Mouse (Mus musculus) testis, postnatal 10 days (tissue): Measurements from ENCODE around the gene Rorc.

ENCODE experiments used
- DNase-seq: peaks from one replicate; pipeline ENCODE4 v3.0.0; 2021; ENCODE audit warnings: low spot score

The Rorc gene

GRCm38 (mm10) chr3:94377028-94377923, 4.7 kb downstream of the Rorc start:
- no peak for DNase-seq

GRCm38 (mm10) chr3:94379831-94380510, 7.4 kb downstream of the Rorc start:
- DNase-seq: no peak

GRCm38 (mm10) chr3:94382308-94382707, 9.7 kb downstream of the Rorc start:
- DNase-seq: no peak

- DNase-seq: no peak
These were observed 10.9 kb downstream of the Rorc start for GRCm38 (mm10) chr3:94383476-94383875.

- DNase-seq: no peak
These were observed 14.1 kb downstream of the Rorc start for GRCm38 (mm10) chr3:94386671-94387070.

GRCm38 (mm10) chr3:94387391-94387790, 14.8 kb downstream of the Rorc start:
- DNase-seq: no peak

GRCm38 (mm10) chr3:94388047-94388446, 15.5 kb downstream of the Rorc start:
- no peak for DNase-seq

GRCm38 (mm10) chr3:94389420-94389819, 16.8 kb downstream of the Rorc start:
- DNase-seq: no peak

GRCm38 (mm10) chr3:94391001-94391400, 18.4 kb downstream of the Rorc start:
- DNase-seq: no peak

GRCm38 (mm10) chr3:94392128-94392527, 19.5 kb downstream of the Rorc start:
- DNase-seq: no peak

GRCm38 (mm10) chr3:94393049-94393448, 20.5 kb downstream of the Rorc start:
- no peak for DNase-seq

- no peak for DNase-seq
These were observed 23.7 kb downstream of the Rorc start for GRCm38 (mm10) chr3:94396336-94396735.

GRCm38 (mm10) chr3:94396851-94397250, 24.3 kb downstream of the Rorc start:
- DNase-seq: no peak

- no peak for DNase-seq
These were observed 25.6 kb downstream of the Rorc start, which contains the start of gene Lingo4 for GRCm38 (mm10) chr3:94398217-94398616. Gene Lingo4 (plus strand): TSS chr3:94398517.

GRCm38 (mm10) chr3:94398943-94399481, 26.4 kb downstream of the Rorc start:
- DNase-seq: no peak

- DNase-seq: no peak
These were observed 27.2 kb downstream of the Rorc start for GRCm38 (mm10) chr3:94399663-94400310.

- DNase-seq: no peak
These were observed 29.9 kb downstream of the Rorc start for GRCm38 (mm10) chr3:94402451-94402850.

- DNase-seq: no peak
These were observed 31.9 kb downstream of the Rorc start for GRCm38 (mm10) chr3:94404366-94405054.

- DNase-seq: no peak
These were observed 33.0 kb downstream of the Rorc start for GRCm38 (mm10) chr3:94405561-94405960.

- peak; percentile 56 for DNase-seq
These were observed 39.9 kb downstream of the Rorc start for GRCm38 (mm10) chr3:94412530-94412929.

GRCm38 (mm10) chr3:94413031-94413679, 40.6 kb downstream of the Rorc start, which contains the start of gene Tdrkh:
Gene Tdrkh (plus strand): TSS chr3:94413273.
- peak; percentile 95 for DNase-seq
